Mouse (Mus musculus): Measurements from ENCODE around the gene Rbpj. TPM values are rescaled to one million over a fixed set of nuclear protein-coding genes. Genes with fewer than 3 reads are reported as not detected.

The Rbpj gene
- total RNA-seq, 2 experiments from 2014 or later, result 54.6 to 62.2 TPM

Other genes starting within 250 kb of the Rbpj start
- gene Smim20, start 199.1 kb upstream of the Rbpj start, total RNA-seq (2021), result 10 to 100 TPM; 66.2 to 71.2 TPM
- gene Cckar, start 241.6 kb downstream of the Rbpj start, total RNA-seq (2021), result 1 to 10 TPM in 1 of 2 experiments, under 1 TPM in 1; 0.08 to 9.2 TPM